Mouse (Mus musculus): ENCODE measurements around the gene Tmem88. TPM values are rescaled to one million over a fixed set of nuclear protein-coding genes. Genes with fewer than 3 reads are reported as not detected.

The Tmem88 gene
- total and polyA plus RNA-seq, 3 experiments = 0.16 to 0.25 TPM; not detected in 1

GRCm38 (mm10) chr11:69410310-69411072 is 12.5 kb upstream of the Tmem88 start (continued):
- TF ChIP-seq EP300 (IDR thresholded peaks at IDR 0.05; ENCODE audit: low read length) = no peak; the same call in none of the 2 replicates
- TF ChIP-seq MXI1 (IDR thresholded peaks at IDR 0.05; ENCODE audit: low read depth, low read length) = peak; percentile 88
- peak; percentile 96 for TF ChIP-seq MAZ (IDR thresholded peaks at IDR 0.05; ENCODE audit: low read depth, low read length)
- no peak for TF ChIP-seq PAX5 (IDR thresholded peaks at IDR 0.05; ENCODE audit: low read length)
- 0 out of 2 replicates have a peak, but pooled peaks have one; percentile 29 for TF ChIP-seq NRF1 (IDR thresholded peaks at IDR 0.05; ENCODE audit: low read depth, low read length)
- TF ChIP-seq MYC (IDR thresholded peaks at IDR 0.05; ENCODE audit: low read depth, low read length) = 0 out of 2 replicates have a peak, but pooled peaks have one; percentile 28

- Histone ChIP-seq H3K36me3 (replicated peaks in 1 of 2; ENCODE audit: control insufficient read depth in 1 of 2, insufficient read depth in 1 of 2, low read length in 1 of 2) (peaks cover 25 to 31% of the 10 kb centered on the region in 2 experiments), H3K79me2 (replicated peaks; ENCODE audit: control insufficient read depth, extremely low read depth, insufficient read depth, poor library complexity, severe bottlenecking) (peaks cover 7% of the 10 kb centered on the region; the same call in 1 of the 2 replicates), H3K27ac (ENCODE audit: insufficient read depth, low read depth) (peak overlapping the region; percentile 96), H3K27me3 (replicated peaks) (peaks cover 7% of the 10 kb centered on the region), H3K4me3 (replicated peaks in 1 of 3; ENCODE audit: low read depth in 2 of 3, low read length in 2 of 3, poor library complexity in 1 of 3) (peak overlapping the region; percentile 60 to 73 (median 67)), H3K9me3 (replicated peaks; ENCODE audit: low read length) (no peaks in the 10 kb centered on the region), H3K4me1 (ENCODE audit: control insufficient read depth in 1 of 2, insufficient read depth in 2 of 2) (peaks cover 28 to 50% of the 10 kb centered on the region in 2 experiments), H3K4me2 (ENCODE audit: insufficient read depth, low read depth, poor library complexity, severe bottlenecking) (peak overlapping the region; percentile 80), H3K9ac (ENCODE audit: insufficient read depth, low read depth) (peak overlapping the region; percentile 90)
- no peak for DNase-seq (ENCODE audit: extremely low read depth)
- TF ChIP-seq ZNF384 (IDR thresholded peaks at IDR 0.05; ENCODE audit: low read depth, low read length) (no peak), MAZ (IDR thresholded peaks at IDR 0.05; ENCODE audit: low read depth, low read length) (no peak), KAT2A (IDR thresholded peaks at IDR 0.05; ENCODE audit: insufficient replicate concordance, low read length) (no peak), MAX (IDR thresholded peaks at IDR 0.05; ENCODE audit: low read length) (0 out of 2 replicates have a peak, but pooled peaks have one; percentile 37), TBP (conservative IDR thresholded peaks at IDR 0.05; ENCODE audit: low read depth, low read length) (no peak), CTCF (conservative IDR thresholded peaks at IDR 0.05 in 1 of 2, IDR thresholded peaks at IDR 0.05 in 1 of 2; ENCODE audit: low read depth in 2 of 2, low read length in 2 of 2) (no peak), MXI1 (IDR thresholded peaks at IDR 0.05; ENCODE audit: low read depth, low read length) (no peak), POLR2AphosphoS2 (IDR thresholded peaks at IDR 0.05; ENCODE audit: low read depth, low read length) (no peak), SMC3 (IDR thresholded peaks at IDR 0.05; ENCODE audit: low read depth, low read length) (no peak; the same call in 1 of the 2 replicates), ZMIZ1 (IDR thresholded peaks at IDR 0.05; ENCODE audit: low read depth, low read length) (0 out of 2 replicates have a peak, but pooled peaks have one; percentile 15), TCF12 (IDR thresholded peaks at IDR 0.05; ENCODE audit: low read depth, low read length) (no peak), E2F4 (IDR thresholded peaks at IDR 0.05; ENCODE audit: insufficient replicate concordance, low read depth, low read length) (no peak), NELFE (IDR thresholded peaks at IDR 0.05; ENCODE audit: low read depth, low read length) (0 out of 2 replicates have a peak, but pooled peaks have one; percentile 4)
- in situ Hi-C loops (cut with MboI; ENCODE audit: low pct_ligation_motif_present, low pct_unique_long_range_greater_than_20kb, low sequenced_read_pairs) = no loop called here
- dilution Hi-C loops (cut with MboI; ENCODE audit: extremely low pct_ligation_motif_present, extremely low pct_unique_long_range_greater_than_20kb, low sequenced_read_pairs) = no loop called here
Measured at GRCm38 (mm10) chr11:69410045-69410309, 11.9 kb upstream of the Tmem88 start.

Measured in CH12.LX (cell line).